Mouse (Mus musculus): ENCODE data around the gene Errfi1. TPM values are rescaled to one million over a fixed set of nuclear protein-coding genes. Genes with fewer than 3 reads are reported as not detected.
A peak's percentile ranks its signal among the peaks of the same experiment; 100 is the strongest.
"Not testable (repeated sequence)": the region's sequence is repeated elsewhere in the genome, so short reads cannot be mapped to it uniquely, and the experiment has no call there.

Errfi1 gene
- polyA plus RNA-seq, 1 experiment, result not detected

GRCm38 (mm10) chr4:150900486-150900885 is 46.8 kb downstream of the Errfi1 start:
- peaks cover 3% of the 10 kb centered on the region; the same call in 1 of the 2 replicates for H3K4me1 ChIP-seq (ENCODE audit: control insufficient read depth, insufficient read depth, low read length)
- TF ChIP-seq POLR2A (IDR thresholded peaks at IDR 0.05; ENCODE audit: insufficient read depth, low read depth, low read length), result no peak
- TF ChIP-seq CTCF (IDR thresholded peaks at IDR 0.05; ENCODE audit: insufficient read depth, low read depth, low read length), result no peak
- no peak overlapping the region for H3K4me3 ChIP-seq (ENCODE audit: insufficient read depth, low read depth, low read length)
- 94% methylated on average over 13 of the region's 13 CpGs for WGBS
- H3K27ac ChIP-seq (ENCODE audit: insufficient read depth, low read depth, low read length), result no peak overlapping the region

DNA sequence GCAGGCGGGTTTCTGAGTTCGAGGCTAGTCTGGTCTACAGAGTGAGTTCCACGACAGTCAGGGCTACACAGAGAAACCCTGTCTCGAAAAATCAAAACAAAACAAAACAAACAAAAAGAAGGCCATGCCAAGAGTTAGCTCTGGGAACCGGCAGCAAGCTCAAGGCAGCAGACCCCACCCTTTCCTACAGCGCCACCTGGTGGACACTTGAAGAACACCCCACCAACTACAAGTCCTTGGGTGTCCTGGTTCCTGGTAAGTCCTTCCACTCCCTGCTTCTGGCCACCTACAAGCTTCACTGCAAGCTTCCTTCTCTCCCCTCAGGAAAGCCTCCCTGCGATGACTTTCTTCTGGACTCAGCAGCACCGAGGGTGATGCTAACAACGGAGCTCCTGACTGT is 47.9 kb downstream of the Errfi1 start:
- 45% methylated on average over 9 of the region's 9 CpGs for WGBS
- H3K27ac ChIP-seq (ENCODE audit: insufficient read depth, low read depth, low read length), result no peak overlapping the region
- H3K4me3 ChIP-seq (ENCODE audit: insufficient read depth, low read depth, low read length), result no peak overlapping the region
- peaks cover 3% of the 10 kb centered on the region; the same call in 1 of the 2 replicates for H3K4me1 ChIP-seq (ENCODE audit: control insufficient read depth, insufficient read depth, low read length)
- TF ChIP-seq POLR2A (IDR thresholded peaks at IDR 0.05; ENCODE audit: insufficient read depth, low read depth, low read length), result no peak
- peak; percentile 68; the same call in 1 of the 2 replicates for TF ChIP-seq CTCF (IDR thresholded peaks at IDR 0.05; ENCODE audit: insufficient read depth, low read depth, low read length)

DNA sequence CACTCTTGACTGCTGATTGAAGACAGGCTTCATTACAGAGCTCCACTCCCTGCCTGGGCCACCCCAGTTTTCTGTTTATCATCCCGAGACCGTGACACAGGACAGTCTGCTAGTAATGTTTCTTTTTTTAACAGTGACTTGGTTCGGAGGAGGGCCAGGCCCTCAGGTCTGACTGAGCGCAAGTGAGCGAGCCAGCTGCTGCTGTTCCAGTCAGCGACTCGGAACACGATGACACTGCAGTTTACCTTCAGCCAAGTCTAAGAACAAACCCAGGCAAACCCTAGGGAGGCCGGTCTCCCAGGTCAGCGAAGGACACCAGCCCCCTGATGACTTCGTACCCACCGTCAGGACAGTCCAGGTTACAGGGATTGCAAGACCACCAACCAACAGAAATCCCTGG is 48.3 kb downstream of the Errfi1 start:
- Histone ChIP-seq H3K4me1 (ENCODE audit: control insufficient read depth, insufficient read depth, low read length) (peaks cover 3% of the 10 kb centered on the region; the same call in 1 of the 2 replicates), H3K27ac (ENCODE audit: insufficient read depth, low read depth, low read length) (no peak overlapping the region), H3K4me3 (ENCODE audit: insufficient read depth, low read depth, low read length) (no peak overlapping the region)
- TF ChIP-seq CTCF (IDR thresholded peaks at IDR 0.05; ENCODE audit: insufficient read depth, low read depth, low read length) (no peak), POLR2A (IDR thresholded peaks at IDR 0.05; ENCODE audit: insufficient read depth, low read depth, low read length) (no peak)
- 89% methylated on average over 12 of the region's 12 CpGs for WGBS

DNA sequence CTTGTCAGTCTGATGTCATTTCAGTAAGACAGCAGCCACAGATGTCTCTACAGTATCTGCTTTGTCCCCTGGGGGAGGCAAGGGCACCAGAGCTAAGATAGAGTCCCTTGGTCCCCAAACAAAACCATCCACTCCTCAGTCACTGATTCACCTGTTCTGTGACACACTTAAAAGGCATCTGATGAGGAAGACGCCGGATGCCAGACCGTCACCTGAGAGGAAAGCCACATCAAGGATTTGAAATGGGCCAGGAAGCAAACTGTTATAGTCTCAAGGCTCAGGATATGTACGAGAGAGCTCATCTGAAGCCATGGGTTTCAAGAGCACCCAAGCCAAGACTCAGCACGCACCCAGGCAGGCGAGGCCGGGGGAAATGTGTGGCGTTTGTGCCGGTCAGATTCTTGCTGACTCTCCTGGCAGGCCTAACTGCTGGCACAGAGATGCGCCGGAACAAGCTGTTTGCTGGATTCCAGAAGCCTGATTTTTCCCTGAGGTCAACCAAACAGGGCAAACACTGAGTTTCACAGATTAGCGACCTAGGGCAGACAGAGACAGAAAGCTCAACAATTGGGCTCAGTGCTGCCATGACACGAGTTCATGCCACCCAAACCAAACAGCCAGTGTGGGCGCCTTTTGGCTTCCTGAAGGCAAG is 49.5 kb downstream of the Errfi1 start:
- peaks cover 7% of the 10 kb centered on the region; the same call in 1 of the 2 replicates for H3K4me1 ChIP-seq (ENCODE audit: control insufficient read depth, insufficient read depth, low read length)
- H3K4me3 ChIP-seq (ENCODE audit: insufficient read depth, low read depth, low read length), result no peak overlapping the region
- no peak overlapping the region for H3K27ac ChIP-seq (ENCODE audit: insufficient read depth, low read depth, low read length)
- 94% methylated on average over 14 of the region's 14 CpGs for WGBS
- TF ChIP-seq CTCF (IDR thresholded peaks at IDR 0.05; ENCODE audit: insufficient read depth, low read depth, low read length), result no peak
- no peak for TF ChIP-seq POLR2A (IDR thresholded peaks at IDR 0.05; ENCODE audit: insufficient read depth, low read depth, low read length)

DNA sequence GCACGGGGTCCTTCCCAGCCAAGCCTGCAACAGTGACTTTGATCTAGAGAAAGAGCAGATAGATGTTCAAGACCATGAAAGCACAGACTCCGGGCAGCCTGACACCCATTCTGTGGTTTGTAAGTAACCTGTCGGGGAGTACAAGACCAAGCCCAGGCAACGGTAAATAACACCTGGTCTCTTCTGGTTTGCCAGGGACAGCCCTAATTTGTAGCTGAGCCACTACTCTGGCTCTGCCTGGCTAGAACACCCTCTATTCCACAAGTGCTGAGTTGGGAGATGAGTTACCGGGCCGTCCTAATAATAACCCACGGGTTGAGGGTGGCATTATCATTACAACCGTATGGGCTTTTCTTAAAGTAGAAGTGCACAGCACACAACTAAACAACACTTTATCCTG is 53.4 kb downstream of the Errfi1 start:
- Histone ChIP-seq H3K4me3 (ENCODE audit: insufficient read depth, low read depth, low read length) (no peak overlapping the region), H3K4me1 (ENCODE audit: control insufficient read depth, insufficient read depth, low read length) (peaks cover 14% of the 10 kb centered on the region), H3K27ac (ENCODE audit: insufficient read depth, low read depth, low read length) (no peak overlapping the region)
- TF ChIP-seq CTCF (IDR thresholded peaks at IDR 0.05; ENCODE audit: insufficient read depth, low read depth, low read length) (no peak), POLR2A (IDR thresholded peaks at IDR 0.05; ENCODE audit: insufficient read depth, low read depth, low read length) (no peak)
- 85% methylated on average over 8 of the region's 8 CpGs for WGBS

DNA sequence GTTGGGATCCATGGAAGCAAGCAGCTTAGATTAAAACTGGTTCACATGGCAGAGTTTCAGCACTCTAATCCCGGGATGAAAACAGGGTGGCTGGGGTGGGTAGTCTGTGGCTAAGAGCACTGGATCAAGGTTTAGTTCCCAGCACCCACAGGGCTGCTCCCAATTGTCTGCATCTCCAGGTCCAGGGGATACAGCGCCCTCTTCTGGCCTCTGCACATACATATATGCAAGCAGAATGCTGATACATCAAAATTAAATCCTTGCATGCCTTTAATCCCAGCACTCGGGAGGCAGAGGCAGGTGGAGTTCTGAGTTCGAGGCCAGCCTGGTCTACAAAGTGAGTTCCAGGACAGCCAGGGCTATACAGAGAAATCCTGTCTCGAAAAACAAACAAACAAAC is 54.8 kb downstream of the Errfi1 start:
- WGBS, result 83% methylated on average over 5 of the region's 5 CpGs

GRCm38 (mm10) chr4:150909451-150910156 is 55.9 kb downstream of the Errfi1 start:
- TF ChIP-seq POLR2A (IDR thresholded peaks at IDR 0.05; ENCODE audit: insufficient read depth, low read depth, low read length) (peak; percentile 90), CTCF (IDR thresholded peaks at IDR 0.05; ENCODE audit: insufficient read depth, low read depth, low read length) (no peak)
- under 1% methylated on average over 55 of the region's 56 CpGs for WGBS
- Histone ChIP-seq H3K4me3 (ENCODE audit: insufficient read depth, low read depth, low read length) (peak overlapping the region; percentile 79), H3K27ac (ENCODE audit: insufficient read depth, low read depth, low read length) (peak overlapping the region; percentile 60), H3K4me1 (ENCODE audit: control insufficient read depth, insufficient read depth, low read length) (peaks cover 18% of the 10 kb centered on the region)

More for the DNA sequence above, 54.8 kb downstream of the Errfi1 start:
- H3K4me3 ChIP-seq (ENCODE audit: insufficient read depth, low read depth, low read length); H3K27ac ChIP-seq (ENCODE audit: insufficient read depth, low read depth, low read length): not testable (repeated sequence)
- peaks cover 18% of the 10 kb centered on the region for H3K4me1 ChIP-seq (ENCODE audit: control insufficient read depth, insufficient read depth, low read length)

DNA sequence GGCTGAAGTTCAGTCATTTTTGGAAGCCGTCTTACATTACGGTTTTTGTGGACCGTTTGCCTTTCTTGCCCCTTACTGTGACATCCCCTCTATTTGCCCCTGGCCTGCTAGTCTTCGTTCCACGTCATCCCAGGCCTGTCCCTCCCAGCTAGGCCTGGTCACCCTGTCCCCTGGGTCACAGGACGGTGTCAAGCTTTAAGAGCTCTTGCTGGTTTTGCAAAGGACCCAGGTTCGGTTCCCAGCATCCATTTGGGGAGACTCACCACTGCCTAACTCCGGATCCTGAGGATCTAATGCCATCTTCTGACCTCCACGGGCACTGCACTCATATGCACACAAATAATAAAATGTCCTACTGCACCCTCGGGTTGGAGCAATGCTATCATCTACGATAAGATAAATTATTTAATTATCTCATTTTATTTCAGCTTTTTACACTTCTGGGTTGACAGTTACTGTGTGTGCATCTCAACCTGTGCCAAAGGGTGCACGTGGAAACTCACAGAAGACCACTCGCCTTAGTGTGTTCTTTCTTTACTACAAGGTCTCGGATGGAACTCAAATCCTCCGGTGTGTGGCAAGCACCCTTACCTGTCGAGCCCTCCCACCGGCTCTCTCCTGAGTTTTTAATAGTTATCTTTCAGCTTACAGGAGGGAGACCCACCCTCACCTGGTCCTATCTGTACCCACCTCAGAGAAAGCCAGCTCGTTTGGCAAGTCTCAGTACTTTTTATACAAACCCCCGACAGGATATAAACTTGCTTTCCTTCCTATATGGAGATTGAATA is 56.6 kb downstream of the Errfi1 start:
- Histone ChIP-seq H3K4me1 (ENCODE audit: control insufficient read depth, insufficient read depth, low read length) (peaks cover 18% of the 10 kb centered on the region), H3K27ac (ENCODE audit: insufficient read depth, low read depth, low read length) (peak overlapping the region; percentile 60)

DNA sequence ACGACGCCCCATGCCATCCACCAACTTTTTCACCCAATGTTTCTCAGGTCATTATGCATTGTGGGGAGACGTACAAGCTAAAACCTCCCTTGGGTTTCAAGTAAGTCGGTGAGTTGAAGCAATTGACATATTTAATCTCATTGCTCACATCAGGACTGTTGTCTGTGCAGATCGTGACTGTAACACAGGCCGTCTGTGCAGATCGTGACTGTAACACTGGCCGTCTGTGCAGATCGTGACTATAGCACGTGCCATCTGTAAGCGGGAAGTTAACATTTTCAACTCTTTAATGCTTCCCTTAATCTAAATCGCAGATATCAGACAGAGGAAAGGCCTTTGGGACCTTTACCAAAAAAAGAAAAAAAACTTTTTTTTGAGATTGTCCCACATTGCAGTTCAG is 60.0 kb downstream of the Errfi1 start:
- WGBS, result 12% methylated on average over 12 of the region's 12 CpGs
- Histone ChIP-seq H3K27ac (ENCODE audit: insufficient read depth, low read depth, low read length) (peak overlapping the region; percentile 58; the same call in 1 of the 2 replicates), H3K4me1 (ENCODE audit: control insufficient read depth, insufficient read depth, low read length) (peaks cover 13% of the 10 kb centered on the region), H3K4me3 (ENCODE audit: insufficient read depth, low read depth, low read length) (peak overlapping the region; percentile 65)
- TF ChIP-seq CTCF (IDR thresholded peaks at IDR 0.05; ENCODE audit: insufficient read depth, low read depth, low read length) (no peak), POLR2A (IDR thresholded peaks at IDR 0.05; ENCODE audit: insufficient read depth, low read depth, low read length) (no peak)

More for the DNA sequence above, 56.6 kb downstream of the Errfi1 start:
- peak overlapping the region; percentile 16 for H3K4me3 ChIP-seq (ENCODE audit: insufficient read depth, low read depth, low read length)
- WGBS, result 85% methylated on average over 19 of the region's 19 CpGs
- TF ChIP-seq CTCF (IDR thresholded peaks at IDR 0.05; ENCODE audit: insufficient read depth, low read depth, low read length) (no peak), POLR2A (IDR thresholded peaks at IDR 0.05; ENCODE audit: insufficient read depth, low read depth, low read length) (no peak)
